Mouse (Mus musculus): ENCODE data around the gene Cybrd1. TPM values are rescaled to one million over a fixed set of nuclear protein-coding genes. Genes with fewer than 3 reads are reported as not detected.

The Cybrd1 gene
- polyA plus RNA-seq, 2 experiments: 6.5 to 18.9 TPM

DNA sequence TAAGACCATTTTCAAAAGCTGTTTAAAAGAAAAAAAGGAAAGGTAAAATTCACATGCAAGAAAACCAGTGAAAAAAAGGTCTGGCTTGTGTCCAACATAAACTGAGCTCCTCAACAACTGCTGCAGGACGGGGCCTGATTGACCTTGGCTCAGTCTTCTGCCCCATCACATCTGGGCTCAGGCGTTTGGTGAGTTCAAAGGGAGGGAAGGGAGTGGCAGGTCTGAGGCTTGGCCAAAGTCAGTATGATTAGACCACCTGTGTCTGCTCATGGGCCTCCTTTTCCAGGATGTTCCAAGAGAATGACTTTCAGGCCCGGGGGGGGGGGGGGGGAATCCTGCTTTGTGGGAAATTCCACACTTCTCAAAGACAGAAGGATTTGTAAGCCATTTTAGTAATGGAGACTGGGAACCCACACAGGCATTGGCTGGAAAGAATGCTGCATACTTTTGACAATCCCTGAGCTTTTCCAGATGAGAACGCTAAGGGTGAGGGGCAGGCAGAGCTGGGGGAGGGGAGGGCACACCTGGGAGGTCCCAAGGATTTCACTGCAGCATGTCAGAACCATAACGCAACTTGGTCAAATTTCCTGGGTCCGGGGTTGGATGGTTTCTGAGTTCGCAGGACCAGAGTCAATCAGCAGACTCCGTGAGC, 63.0 kb downstream of the Cybrd1 start:
- TF ChIP-seq POLR2A (IDR thresholded peaks at IDR 0.05; ENCODE audit: borderline replicate concordance, extremely low read depth, insufficient read depth, insufficient read length): no peak
- DNase-seq (ENCODE audit: low spot score) (peak; percentile 61), ATAC-seq (ENCODE audit: low FRiP score, low read depth) (peak; percentile 63)
- Histone ChIP-seq H3K4me3 (replicated peaks; ENCODE audit: low read length) (no peak overlapping the region), H3K27me3 (ENCODE audit: control insufficient read depth, insufficient read depth, low read length) (no peaks in the 10 kb centered on the region), H3K4me2 (replicated peaks; ENCODE audit: low read depth, low read length, severe bottlenecking) (peak overlapping the region; percentile 27), H3K36me3 (ENCODE audit: control insufficient read depth, insufficient read depth, low read length) (no peaks in the 10 kb centered on the region), H3K9me3 (ENCODE audit: control insufficient read depth, low read length) (no peaks in the 10 kb centered on the region), H3K27ac (replicated peaks; ENCODE audit: low read depth, low read length) (no peak overlapping the region), H3K4me1 (ENCODE audit: control insufficient read depth, insufficient read depth, low read length) (peaks cover 12% of the 10 kb centered on the region), H3K9ac (ENCODE audit: low read depth, low read length, severe bottlenecking) (no peak overlapping the region)
- 22% methylated on average over 7 of the region's 8 CpGs for WGBS

DNA sequence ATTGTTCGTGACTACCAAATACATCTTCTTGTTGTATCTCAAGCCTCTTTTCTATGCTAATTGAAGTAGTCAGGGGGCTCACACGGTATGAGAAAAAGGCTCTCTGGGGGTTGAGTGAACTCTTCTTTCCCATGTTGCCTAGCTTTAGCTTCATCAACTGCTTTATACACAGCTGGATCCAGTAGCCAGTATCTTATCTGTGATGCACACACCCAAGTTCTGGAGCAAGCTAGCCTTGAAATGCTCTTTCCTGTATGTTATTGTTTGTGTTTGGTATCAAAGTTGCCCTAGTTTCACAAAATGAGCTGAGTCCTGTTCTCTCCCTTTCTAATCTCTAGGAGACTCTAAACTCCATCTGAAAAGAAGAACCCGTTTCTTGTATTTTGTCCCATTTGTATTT, 70.2 kb downstream of the Cybrd1 start:
- ATAC-seq (ENCODE audit: low FRiP score, low read depth): no peak
- H3K27ac ChIP-seq (replicated peaks; ENCODE audit: low read depth, low read length): no peak overlapping the region
- H3K36me3 ChIP-seq (ENCODE audit: control insufficient read depth, insufficient read depth, low read length): no peaks in the 10 kb centered on the region
- H3K9me3 ChIP-seq (ENCODE audit: control insufficient read depth, low read length): no peaks in the 10 kb centered on the region
- no peak for TF ChIP-seq POLR2A (IDR thresholded peaks at IDR 0.05; ENCODE audit: borderline replicate concordance, extremely low read depth, insufficient read depth, insufficient read length)
- no peaks in the 10 kb centered on the region; the same call in 1 of the 2 replicates for H3K27me3 ChIP-seq (ENCODE audit: control insufficient read depth, insufficient read depth, low read length)
- H3K4me3 ChIP-seq (replicated peaks; ENCODE audit: low read length): no peak overlapping the region
- H3K4me2 ChIP-seq (replicated peaks; ENCODE audit: low read depth, low read length, severe bottlenecking): no peak overlapping the region
- peaks cover 13% of the 10 kb centered on the region for H3K4me1 ChIP-seq (ENCODE audit: control insufficient read depth, insufficient read depth, low read length)
- 67% methylated on average over 3 of the region's 3 CpGs for WGBS
- no peak overlapping the region for H3K9ac ChIP-seq (ENCODE audit: low read depth, low read length, severe bottlenecking)
- no peak for DNase-seq (ENCODE audit: low spot score)

DNA sequence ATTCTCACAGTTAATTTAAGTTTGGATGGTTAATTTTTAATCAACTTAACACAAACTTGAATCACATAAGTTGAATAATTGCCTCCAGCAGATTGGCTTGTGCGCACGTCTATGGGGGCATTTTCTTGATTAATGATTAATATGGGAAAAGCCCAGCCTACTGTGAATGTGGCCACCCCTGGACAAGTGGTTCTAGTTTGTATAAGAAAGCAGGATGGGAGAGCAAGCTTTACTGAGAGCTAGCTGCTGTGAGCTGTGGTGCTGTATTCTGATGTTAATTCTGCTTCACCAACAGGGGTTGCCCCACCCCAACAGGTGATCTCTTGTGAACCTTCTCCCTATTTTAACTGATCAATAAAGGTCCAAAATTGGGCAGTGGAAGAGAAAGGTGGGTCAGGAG, 71.1 kb downstream of the Cybrd1 start:
- H3K36me3 ChIP-seq (ENCODE audit: control insufficient read depth, insufficient read depth, low read length): no peaks in the 10 kb centered on the region
- DNase-seq (ENCODE audit: low spot score): no peak
- ATAC-seq (ENCODE audit: low FRiP score, low read depth): no peak
- no peaks in the 10 kb centered on the region for H3K9me3 ChIP-seq (ENCODE audit: control insufficient read depth, low read length)
- H3K4me2 ChIP-seq (replicated peaks; ENCODE audit: low read depth, low read length, severe bottlenecking): no peak overlapping the region
- no peak overlapping the region for H3K27ac ChIP-seq (replicated peaks; ENCODE audit: low read depth, low read length)
- no peak for TF ChIP-seq POLR2A (IDR thresholded peaks at IDR 0.05; ENCODE audit: borderline replicate concordance, extremely low read depth, insufficient read depth, insufficient read length)
- H3K4me1 ChIP-seq (ENCODE audit: control insufficient read depth, insufficient read depth, low read length): peaks cover 13% of the 10 kb centered on the region
- H3K4me3 ChIP-seq (replicated peaks; ENCODE audit: low read length): no peak overlapping the region
- no peaks in the 10 kb centered on the region; the same call in 1 of the 2 replicates for H3K27me3 ChIP-seq (ENCODE audit: control insufficient read depth, insufficient read depth, low read length)
- 36% methylated on average over 2 of the region's 2 CpGs for WGBS
- H3K9ac ChIP-seq (ENCODE audit: low read depth, low read length, severe bottlenecking): no peak overlapping the region

DNA sequence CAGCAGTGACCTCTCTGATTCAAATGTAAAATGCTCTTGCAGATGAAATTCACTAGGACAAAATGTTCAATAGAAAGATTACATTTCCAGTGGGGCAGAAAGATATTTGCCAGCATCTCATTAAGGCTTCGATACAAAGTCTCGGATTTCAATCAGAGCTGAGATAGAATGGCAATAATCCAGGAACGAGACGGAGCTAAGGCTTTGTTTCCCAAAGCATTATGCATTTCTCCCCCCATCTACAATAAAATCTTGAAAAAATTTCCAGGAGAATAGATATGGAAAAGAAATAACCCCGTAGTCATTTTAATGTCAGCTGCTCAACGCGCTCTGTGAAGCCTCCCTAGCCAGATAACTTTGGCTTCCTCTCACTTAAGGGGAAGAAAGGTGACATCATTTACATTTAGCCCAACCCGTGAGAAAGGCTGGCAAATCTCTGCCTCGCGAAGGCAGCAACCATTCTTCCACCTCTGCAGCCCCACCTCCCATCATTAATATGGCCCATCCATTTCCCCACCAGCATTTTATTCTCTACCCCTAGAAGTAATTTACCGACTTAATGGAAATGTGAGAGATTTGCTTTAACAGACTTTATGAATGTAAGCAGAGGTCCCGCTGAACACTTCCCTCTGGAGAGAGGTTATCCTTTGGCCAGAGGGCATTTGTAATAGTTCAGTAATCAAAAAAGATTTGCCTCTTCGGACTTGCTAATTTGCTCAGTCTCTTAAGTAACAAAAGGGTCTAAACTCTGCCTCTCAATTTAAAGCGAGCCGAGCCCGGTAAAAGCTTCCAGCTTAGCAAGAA, 73.9 kb downstream of the Cybrd1 start:
- Histone ChIP-seq H3K4me1 (ENCODE audit: control insufficient read depth, insufficient read depth, low read length) (peaks cover 13% of the 10 kb centered on the region), H3K4me2 (replicated peaks; ENCODE audit: low read depth, low read length, severe bottlenecking) (peak overlapping the region; percentile 36), H3K36me3 (ENCODE audit: control insufficient read depth, insufficient read depth, low read length) (no peaks in the 10 kb centered on the region), H3K4me3 (replicated peaks; ENCODE audit: low read length) (0 out of 2 replicates have a peak overlapping the region, but pooled peaks have one; percentile 11), H3K9me3 (ENCODE audit: control insufficient read depth, low read length) (no peaks in the 10 kb centered on the region), H3K27me3 (ENCODE audit: control insufficient read depth, insufficient read depth, low read length) (no peaks in the 10 kb centered on the region; the same call in 1 of the 2 replicates), H3K27ac (replicated peaks; ENCODE audit: low read depth, low read length) (no peak overlapping the region), H3K9ac (ENCODE audit: low read depth, low read length, severe bottlenecking) (no peak overlapping the region)
- DNase-seq (ENCODE audit: low spot score) (no peak), ATAC-seq (ENCODE audit: low FRiP score, low read depth) (no peak)
- no peak for TF ChIP-seq POLR2A (IDR thresholded peaks at IDR 0.05; ENCODE audit: borderline replicate concordance, extremely low read depth, insufficient read depth, insufficient read length)
- WGBS: 19% methylated on average over 16 of the region's 16 CpGs

DNA sequence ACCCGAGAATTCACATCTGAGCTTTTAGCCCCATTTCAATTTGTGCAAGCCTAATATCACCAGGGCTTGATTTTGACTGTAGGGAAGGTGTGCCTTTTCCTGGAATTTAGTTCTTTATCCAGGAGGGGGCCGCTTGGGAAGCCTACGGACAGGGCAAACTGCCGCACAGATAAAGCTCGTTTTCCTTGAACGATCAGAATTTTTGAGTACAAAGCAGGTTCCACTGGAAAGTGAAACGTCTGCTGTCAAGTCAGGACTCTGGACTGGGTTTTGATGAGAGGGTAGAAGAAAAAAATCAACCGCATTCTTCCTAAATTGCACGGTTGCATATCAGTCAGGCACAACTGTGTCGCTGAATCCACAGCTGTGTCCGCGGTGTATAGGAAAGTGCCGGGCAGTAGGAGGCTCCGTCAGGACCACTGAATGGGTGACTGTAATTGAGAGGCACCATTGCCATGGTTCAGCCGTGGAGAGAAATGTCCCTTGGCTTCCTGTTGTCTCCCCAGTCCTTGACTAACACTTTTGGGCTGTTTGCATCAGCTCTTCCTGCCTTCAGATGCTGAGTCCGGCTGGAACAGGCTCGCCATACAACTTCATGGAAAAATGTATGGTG, 74.6 kb downstream of the Cybrd1 start:
- no peak for TF ChIP-seq POLR2A (IDR thresholded peaks at IDR 0.05; ENCODE audit: borderline replicate concordance, extremely low read depth, insufficient read depth, insufficient read length)
- H3K4me1 ChIP-seq (ENCODE audit: control insufficient read depth, insufficient read depth, low read length): peaks cover 13% of the 10 kb centered on the region
- 33% methylated on average over 17 of the region's 17 CpGs for WGBS
- no peak overlapping the region for H3K27ac ChIP-seq (replicated peaks; ENCODE audit: low read depth, low read length)
- no peaks in the 10 kb centered on the region; the same call in 1 of the 2 replicates for H3K27me3 ChIP-seq (ENCODE audit: control insufficient read depth, insufficient read depth, low read length)
- no peak overlapping the region for H3K9ac ChIP-seq (ENCODE audit: low read depth, low read length, severe bottlenecking)
- ATAC-seq (ENCODE audit: low FRiP score, low read depth) (no peak), DNase-seq (ENCODE audit: low spot score) (no peak)
- no peaks in the 10 kb centered on the region for H3K36me3 ChIP-seq (ENCODE audit: control insufficient read depth, insufficient read depth, low read length)
- H3K4me3 ChIP-seq (replicated peaks; ENCODE audit: low read length): peak overlapping the region; percentile 11; the same call in 1 of the 2 replicates
- H3K9me3 ChIP-seq (ENCODE audit: control insufficient read depth, low read length): no peaks in the 10 kb centered on the region
- peak overlapping the region; percentile 36 for H3K4me2 ChIP-seq (replicated peaks; ENCODE audit: low read depth, low read length, severe bottlenecking)

Other genes starting within 250 kb of the Cybrd1 start
- 7.2 and 7.4 TPM in 2 replicates for gene Dcaf17, start 62.6 kb upstream of the Cybrd1 start, polyA plus RNA-seq (2012; rRNA removed)
- gene Dcaf17, start 62.6 kb upstream of the Cybrd1 start, polyA plus RNA-seq (2014; fragmentation: Nextera tagmentation; extraction: Ambion mirVana): 23.0 and 26.0 TPM in 2 replicates
- 12.8 and 14.8 TPM in 2 replicates for gene Mettl8, start 62.3 kb upstream of the Cybrd1 start, polyA plus RNA-seq (2012; rRNA removed)
- 13.6 and 13.9 TPM in 2 replicates for gene Mettl8, start 62.3 kb upstream of the Cybrd1 start, polyA plus RNA-seq (2014; fragmentation: Nextera tagmentation; extraction: Ambion mirVana)
- 82.5 and 95.0 TPM in 2 replicates for gene Dync1i2, start 93.8 kb downstream of the Cybrd1 start, polyA plus RNA-seq (2012; rRNA removed)
- 94.7 and 108 TPM in 2 replicates for gene Dync1i2, start 93.8 kb downstream of the Cybrd1 start, polyA plus RNA-seq (2014; fragmentation: Nextera tagmentation; extraction: Ambion mirVana)
- 30.9 and 37.1 TPM in 2 replicates for gene Slc25a12, start 249.8 kb downstream of the Cybrd1 start, polyA plus RNA-seq (2012; rRNA removed)
- 33.1 and 34.0 TPM in 2 replicates for gene Slc25a12, start 249.8 kb downstream of the Cybrd1 start, polyA plus RNA-seq (2014; fragmentation: Nextera tagmentation; extraction: Ambion mirVana)

Data from limb, embryonic 14.5 days (tissue).